ENCODE assay signal across 26 mouse cellular contexts in genomic region chr12:40702233-40702792, GRCm38 (mm10).
DNase-seq lines count a peak whose midpoint lies in the region; ATAC-seq lines count a peak whose summit lies in the region.
"Had no signal": no experiment of that assay in that cellular context is flagged by ENCODE, and none has a peak within 500 bp of the region (broad histone marks: within the 10 kb centered on the region; RNA-seq: fewer than 3 reads in every experiment).

No protein-coding gene starts in this region.

- H3K27me3 ChIP-seq in limb, embryonic 13.5 days, result no peaks in the 10 kb centered on the region
- no peaks in the 10 kb centered on the region for H3K27me3 ChIP-seq in forebrain, embryonic 12.5 days
- H3K27me3 ChIP-seq: heart, embryonic 12.5 days; neural tube, embryonic 13.5 days had no signal

- H3K36me3 ChIP-seq in limb, embryonic 13.5 days, result no peaks in the 10 kb centered on the region
- no peaks in the 10 kb centered on the region for H3K36me3 ChIP-seq in forebrain, embryonic 12.5 days (replicated peaks)
- H3K36me3 ChIP-seq: heart, embryonic 12.5 days; midbrain, embryonic 10.5 days had no signal

- DNase-seq in heart, adult 11 months, result peak; percentile 43
- no peak for DNase-seq in heart, postnatal 10 days
- DNase-seq in embryo, embryonic 11.5 days (ENCODE audit: low read depth, low spot score), result peak; percentile 22
- peak; percentile 13 for DNase-seq in lung, postnatal 25 days (ENCODE audit: low spot score)
- no peak for DNase-seq in cerebellum, adult 11-12 months
- no peak for DNase-seq in layer of hippocampus, postnatal 36 days
- DNase-seq: adrenal gland, postnatal 25 days; cerebellum, adult 2 months; cerebellum, postnatal 14 days; forebrain, postnatal 0 days; gastrocnemius, postnatal 36 days; heart, adult 2 months; kidney, adult 9 months; kidney, postnatal 10 days; layer of hippocampus, adult 9-11 months; thymus, postnatal 4 days had no signal

- H3K4me2 ChIP-seq in limb, embryonic 13.5 days (replicated peaks), result no peak overlapping the region
- no peak overlapping the region for H3K4me2 ChIP-seq in forebrain, embryonic 12.5 days
- H3K4me2 ChIP-seq: heart, embryonic 12.5 days; hindbrain, embryonic 14.5 days; liver, embryonic 11.5 days; neural tube, embryonic 13.5 days had no signal

- H3K4me3 ChIP-seq in limb, embryonic 13.5 days, result no peak overlapping the region
- H3K4me3 ChIP-seq in forebrain, embryonic 12.5 days (replicated peaks), result no peak overlapping the region
- H3K4me3 ChIP-seq: erythroblast, embryonic 14.5 days; heart, adult 2 months; heart, embryonic 12.5 days; midbrain, embryonic 10.5 days; neural tube, embryonic 13.5 days had no signal

- WGBS in limb, embryonic 13.5 days, result 21% methylated on average over 5 of the region's 5 CpGs
- 85% methylated on average over 5 of the region's 5 CpGs for WGBS in forebrain, embryonic 12.5 days

- H3K9ac ChIP-seq in limb, embryonic 13.5 days, result no peak overlapping the region
- no peak overlapping the region for H3K9ac ChIP-seq in forebrain, embryonic 12.5 days
- H3K9ac ChIP-seq: forebrain, postnatal 0 days; heart, embryonic 12.5 days; hindbrain, embryonic 14.5 days; neural tube, embryonic 13.5 days had no signal

- H3K4me1 ChIP-seq in limb, embryonic 13.5 days, result peaks cover 4% of the 10 kb centered on the region; the same call in 1 of the 2 replicates
- 0 out of 2 replicates have a peak, but pooled peaks cover 2% of the 10 kb centered on the region for H3K4me1 ChIP-seq in forebrain, embryonic 12.5 days
- H3K4me1 ChIP-seq: heart, embryonic 12.5 days; neural tube, embryonic 13.5 days had no signal

- H3K9me3 ChIP-seq in limb, embryonic 13.5 days, result no peaks in the 10 kb centered on the region
- H3K9me3 ChIP-seq in forebrain, embryonic 12.5 days, result no peaks in the 10 kb centered on the region
- H3K9me3 ChIP-seq: heart, embryonic 12.5 days; midbrain, embryonic 10.5 days; neural tube, embryonic 13.5 days had no signal

- H3K27ac ChIP-seq in limb, embryonic 13.5 days, result no peak overlapping the region
- H3K27ac ChIP-seq in forebrain, embryonic 12.5 days, result no peak overlapping the region
- H3K27ac ChIP-seq: heart, adult 2 months; hindbrain, embryonic 14.5 days; macrophage; midbrain, embryonic 10.5 days; neural tube, embryonic 13.5 days had no signal

- intact Hi-C loops in heart, postnatal 10 days (cut with DNase I), result no loop called here

- ATAC-seq in limb, embryonic 13.5 days (ENCODE audit: low FRiP score, low read depth), result peak; percentile 89
- no peak for ATAC-seq in forebrain, embryonic 12.5 days (ENCODE audit: low FRiP score)
- ATAC-seq: forebrain, postnatal 0 days; intestine, postnatal 0 days had no signal

Comparison
In these comparisons a context has a peak if more than half of its experiments do, and no peak if none do; other contexts are left out.
1. DNase-seq: peak in heart, adult 11 months (single experiment), embryo, embryonic 11.5 days (single experiment) and lung, postnatal 25 days (single experiment); none in heart, postnatal 10 days (0 of 2), cerebellum, adult 11-12 months (single experiment) and layer of hippocampus, postnatal 36 days (0 of 2).